Comparison of ENCODE assay signal across 8 mouse cellular contexts in the genomic region with DNA sequence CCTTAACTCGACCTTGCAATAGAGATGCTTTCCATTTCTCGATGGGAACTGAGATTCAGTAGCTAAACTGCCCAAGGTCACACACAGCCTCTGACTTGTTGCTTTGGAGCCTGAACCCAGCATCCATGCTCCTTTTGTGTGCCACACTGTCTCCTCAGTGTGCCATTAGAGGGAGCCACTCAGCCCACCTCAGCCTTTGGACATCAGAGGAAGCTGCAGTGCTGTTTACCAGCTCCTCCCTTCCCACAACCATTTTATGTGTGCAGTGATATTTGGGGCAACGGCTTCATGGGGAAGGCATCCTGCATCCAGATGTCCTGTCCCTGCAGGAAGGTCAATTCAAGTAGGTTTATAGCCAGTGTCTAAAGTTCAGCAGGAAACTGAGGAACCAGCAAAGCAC. TPM values are rescaled to one million over a fixed set of nuclear protein-coding genes. Genes with fewer than 3 reads are reported as not detected.
A peak's percentile ranks its signal among the peaks of the same experiment; 100 is the strongest.
DNase-seq lines count a peak whose midpoint lies in the region; ATAC-seq and TF ChIP-seq lines count a peak whose summit lies in the region.

No protein-coding gene starts in this region.

- H3K9me3 ChIP-seq in forebrain, postnatal 0 days (ENCODE audit: low read length) = no peaks in the 10 kb centered on the region
- no peaks in the 10 kb centered on the region for H3K9me3 ChIP-seq in forebrain, embryonic 15.5 days

- no peak overlapping the region for H3K4me3 ChIP-seq in forebrain, postnatal 0 days (ENCODE audit: low read depth, low read length)
- H3K4me3 ChIP-seq in forebrain, embryonic 15.5 days = no peak overlapping the region
- H3K4me3 ChIP-seq in testis, adult 2 months (ENCODE audit: control insufficient read depth, low read depth, low read length) = no peak overlapping the region

- 48% methylated on average over 3 of the region's 3 CpGs for WGBS in forebrain, postnatal 0 days
- 47% methylated on average over 3 of the region's 3 CpGs for WGBS in forebrain, embryonic 15.5 days

- no peak for DNase-seq in forebrain, postnatal 0 days
- no peak for DNase-seq in testis, postnatal 10 days (ENCODE audit: low spot score)
- peak; percentile 38 for DNase-seq in induced T-regulatory cell, adult 2 months (ENCODE audit: low read depth)
- no peak for DNase-seq in gastrocnemius, adult 8-10 months (ENCODE audit: low spot score in 2 of 2)
- no peak for DNase-seq in cerebellum, adult 11 months

- H3K4me2 ChIP-seq in forebrain, postnatal 0 days (ENCODE audit: low read depth) = no peak overlapping the region
- H3K4me2 ChIP-seq in forebrain, embryonic 15.5 days (replicated peaks) = no peak overlapping the region

- no peaks in the 10 kb centered on the region for H3K4me1 ChIP-seq in forebrain, postnatal 0 days (ENCODE audit: insufficient read depth)
- H3K4me1 ChIP-seq in forebrain, embryonic 15.5 days = no peaks in the 10 kb centered on the region
- H3K4me1 ChIP-seq in testis, adult 2 months (ENCODE audit: control insufficient read depth, insufficient read depth, low read length) = no peaks in the 10 kb centered on the region; the same call in 1 of the 2 replicates

- no peak for TF ChIP-seq POLR2A in testis, adult 2 months (IDR thresholded peaks at IDR 0.05; ENCODE audit: control insufficient read depth, low read depth, low read length)

- no peaks in the 10 kb centered on the region for H3K27me3 ChIP-seq in forebrain, postnatal 0 days (ENCODE audit: insufficient read depth, low read length)
- H3K27me3 ChIP-seq in forebrain, embryonic 15.5 days = no peaks in the 10 kb centered on the region
- no peaks in the 10 kb centered on the region for H3K27me3 ChIP-seq in testis, adult 2 months (ENCODE audit: control insufficient read depth, insufficient read depth, low read length)

- ATAC-seq in forebrain, postnatal 0 days = no peak
- no peak for ATAC-seq in forebrain, embryonic 15.5 days (replicated peaks)
- peak; percentile 70; the same call in 1 of the 2 replicates for ATAC-seq in monocyte, adult 5-6 weeks (replicated peaks; ENCODE audit: insufficient number of reproducible peaks, low FRiP score, low TSS enrichment, poor library complexity, severe bottlenecking)

- H3K9ac ChIP-seq in forebrain, postnatal 0 days = no peak overlapping the region
- H3K9ac ChIP-seq in forebrain, embryonic 15.5 days (replicated peaks) = no peak overlapping the region

- H3K27ac ChIP-seq in forebrain, postnatal 0 days (ENCODE audit: low read depth, low read length) = no peak overlapping the region
- H3K27ac ChIP-seq in forebrain, embryonic 15.5 days (replicated peaks) = no peak overlapping the region
- peak overlapping the region; percentile 52 for H3K27ac ChIP-seq in testis, adult 2 months (ENCODE audit: control insufficient read depth, insufficient read depth, low read depth, low read length)

- peak; percentile 55 for TF ChIP-seq CTCF in forebrain, postnatal 0 days (IDR thresholded peaks at IDR 0.05; ENCODE audit: low read depth)
- peak; percentile 29; the same call in 1 of the 2 replicates for TF ChIP-seq CTCF in testis, adult 2 months (IDR thresholded peaks at IDR 0.05; ENCODE audit: control insufficient read depth, insufficient read depth, insufficient replicate concordance, low read depth, low read length)

- no peaks in the 10 kb centered on the region for H3K36me3 ChIP-seq in forebrain, postnatal 0 days (ENCODE audit: insufficient read depth)
- H3K36me3 ChIP-seq in forebrain, embryonic 15.5 days = no peaks in the 10 kb centered on the region
- no peaks in the 10 kb centered on the region for H3K36me3 ChIP-seq in testis, adult 2 months (ENCODE audit: control insufficient read depth, insufficient read depth, low read length)

RNA-seq across cellular contexts. Expression of a gene that starts 17.3 kb away (rescaled TPM):
- 0.23 and 0.62 TPM in 2 replicates for total RNA-seq in forebrain, postnatal 0 days (2014; rRNA removed)
- 0.08 and 0.29 TPM in 2 replicates for polyA plus RNA-seq in forebrain, postnatal 0 days (2015; fragmentation: Nextera tagmentation; extraction: Ambion mirVana)
- 0.38 and 0.80 TPM in 2 replicates for polyA plus RNA-seq in forebrain, embryonic 15.5 days (2015; fragmentation: Nextera tagmentation; extraction: Ambion mirVana)
- 1.8 and 2.4 TPM in 2 replicates for polyA plus RNA-seq in testis, adult 2 months (2012; rRNA removed)
- not detected in 3 replicates for total RNA-seq in monocyte, adult 5-6 weeks (2017)
- not detected for total RNA-seq in gastrocnemius, adult 8-10 months (2022)

RNA-seq across cellular contexts. Expression of a gene that starts 28.5 kb away (rescaled TPM):
- 108 and 109 TPM in 2 replicates for total RNA-seq in forebrain, postnatal 0 days (2014; rRNA removed)
- polyA plus RNA-seq in forebrain, postnatal 0 days (2015; fragmentation: Nextera tagmentation; extraction: Ambion mirVana) = 33.1 and 42.6 TPM in 2 replicates
- polyA plus RNA-seq in forebrain, embryonic 15.5 days (2015; fragmentation: Nextera tagmentation; extraction: Ambion mirVana) = 39.6 and 40.6 TPM in 2 replicates
- polyA plus RNA-seq in testis, adult 2 months (2012; rRNA removed) = 36.4 and 39.4 TPM in 2 replicates
- 83.5 to 103 TPM (median 93.7 TPM) in 3 replicates for total RNA-seq in monocyte, adult 5-6 weeks (2017)
- 10 to 100 TPM; 80.2 to 94.6 (median 83.7) TPM for total RNA-seq in gastrocnemius, adult 8-10 months (2022)

RNA-seq across cellular contexts. Expression of a gene that starts 49.5 kb away (rescaled TPM):
- total RNA-seq in forebrain, postnatal 0 days (2014; rRNA removed) = 67.0 and 86.4 TPM in 2 replicates
- 42.3 and 53.6 TPM in 2 replicates for polyA plus RNA-seq in forebrain, postnatal 0 days (2015; fragmentation: Nextera tagmentation; extraction: Ambion mirVana)
- 76.7 and 78.5 TPM in 2 replicates for polyA plus RNA-seq in forebrain, embryonic 15.5 days (2015; fragmentation: Nextera tagmentation; extraction: Ambion mirVana)
- polyA plus RNA-seq in testis, adult 2 months (2012; rRNA removed) = 90.5 and 100 TPM in 2 replicates
- total RNA-seq in monocyte, adult 5-6 weeks (2017) = 182 to 250 TPM (median 202 TPM) in 3 replicates
- total RNA-seq in gastrocnemius, adult 8-10 months (2022) = 100 to 1,000 TPM in 1 of 4 experiments, 10 to 100 TPM in 3; 95.4 to 108 (median 97.7) TPM
